Mouse (Mus musculus): ENCODE data around the gene Mex3d. TPM values are rescaled to one million over a fixed set of nuclear protein-coding genes. Genes with fewer than 3 reads are reported as not detected.

Mex3d gene
- polyA plus RNA-seq, 1 experiment = 7.9 TPM

GRCm38 (mm10) chr10:80342305-80342748 is 45.1 kb downstream of the Mex3d start:
- DNase-seq = no peak
- Histone ChIP-seq H3K27me3 (replicated peaks; ENCODE audit: control insufficient read depth, insufficient read depth, low read length) (no peaks in the 10 kb centered on the region), H3K4me1 (ENCODE audit: control insufficient read depth, insufficient read depth, low read length) (peaks cover 11% of the 10 kb centered on the region), H3K27ac (ENCODE audit: insufficient read depth, low read depth, low read length) (no peak overlapping the region), H3K4me3 (ENCODE audit: insufficient read depth, low read depth, low read length) (no peak overlapping the region), H3K36me3 (ENCODE audit: control insufficient read depth, insufficient read depth, low read length) (no peaks in the 10 kb centered on the region)
- WGBS = 4% methylated on average over 26 of the region's 26 CpGs
- TF ChIP-seq POLR2A (IDR thresholded peaks at IDR 0.05; ENCODE audit: low read depth, low read length) = no peak
- no peak for TF ChIP-seq CTCF (conservative IDR thresholded peaks at IDR 0.05; ENCODE audit: insufficient read depth, insufficient read length, low read depth, low read length)

- WGBS = 11% methylated on average over 47 of the region's 47 CpGs
- DNase-seq = no peak
- H3K4me3 ChIP-seq (ENCODE audit: insufficient read depth, low read depth, low read length) = no peak overlapping the region
- H3K27me3 ChIP-seq (replicated peaks; ENCODE audit: control insufficient read depth, insufficient read depth, low read length) = no peaks in the 10 kb centered on the region
- H3K36me3 ChIP-seq (ENCODE audit: control insufficient read depth, insufficient read depth, low read length) = no peaks in the 10 kb centered on the region
- no peak overlapping the region for H3K27ac ChIP-seq (ENCODE audit: insufficient read depth, low read depth, low read length)
- TF ChIP-seq CTCF (conservative IDR thresholded peaks at IDR 0.05; ENCODE audit: insufficient read depth, insufficient read length, low read depth, low read length) (no peak), POLR2A (IDR thresholded peaks at IDR 0.05; ENCODE audit: low read depth, low read length) (no peak)
- H3K4me1 ChIP-seq (ENCODE audit: control insufficient read depth, insufficient read depth, low read length) = peaks cover 11% of the 10 kb centered on the region
Measured at GRCm38 (mm10) chr10:80341491-80342304, 45.8 kb downstream of the Mex3d start.

GRCm38 (mm10) chr10:80341026-80341425 is 46.4 kb downstream of the Mex3d start:
- Histone ChIP-seq H3K27me3 (replicated peaks; ENCODE audit: control insufficient read depth, insufficient read depth, low read length) (no peaks in the 10 kb centered on the region), H3K4me1 (ENCODE audit: control insufficient read depth, insufficient read depth, low read length) (peaks cover 11% of the 10 kb centered on the region)
- 40% methylated on average over 21 of the region's 21 CpGs for WGBS

GRCm38 (mm10) chr10:80339941-80340750 is 47.3 kb downstream of the Mex3d start:
- WGBS = 20% methylated on average over 19 of the region's 19 CpGs
- Histone ChIP-seq H3K36me3 (ENCODE audit: control insufficient read depth, insufficient read depth, low read length) (no peaks in the 10 kb centered on the region), H3K4me3 (ENCODE audit: insufficient read depth, low read depth, low read length) (no peak overlapping the region)

More at GRCm38 (mm10) chr10:80341026-80341425, 46.4 kb downstream of the Mex3d start:
- TF ChIP-seq CTCF (conservative IDR thresholded peaks at IDR 0.05; ENCODE audit: insufficient read depth, insufficient read length, low read depth, low read length) = no peak
- no peaks in the 10 kb centered on the region for H3K36me3 ChIP-seq (ENCODE audit: control insufficient read depth, insufficient read depth, low read length)
- H3K4me3 ChIP-seq (ENCODE audit: insufficient read depth, low read depth, low read length) = no peak overlapping the region
- no peak for DNase-seq
- no peak overlapping the region for H3K27ac ChIP-seq (ENCODE audit: insufficient read depth, low read depth, low read length)

GRCm38 (mm10) chr10:80336263-80336662 is 51.2 kb downstream of the Mex3d start:
- TF ChIP-seq CTCF (conservative IDR thresholded peaks at IDR 0.05; ENCODE audit: insufficient read depth, insufficient read length, low read depth, low read length) (no peak), POLR2A (IDR thresholded peaks at IDR 0.05; ENCODE audit: low read depth, low read length) (no peak)
- no peaks in the 10 kb centered on the region for H3K4me1 ChIP-seq (ENCODE audit: control insufficient read depth, insufficient read depth, low read length)
- 87% methylated on average over 12 of the region's 12 CpGs for WGBS

More at GRCm38 (mm10) chr10:80339941-80340750, 47.3 kb downstream of the Mex3d start:
- H3K27ac ChIP-seq (ENCODE audit: insufficient read depth, low read depth, low read length) = no peak overlapping the region
- peaks cover 11% of the 10 kb centered on the region for H3K4me1 ChIP-seq (ENCODE audit: control insufficient read depth, insufficient read depth, low read length)
- DNase-seq = peak; percentile 85
- TF ChIP-seq CTCF (conservative IDR thresholded peaks at IDR 0.05; ENCODE audit: insufficient read depth, insufficient read length, low read depth, low read length) = peak; percentile 86
- no peak for TF ChIP-seq POLR2A (IDR thresholded peaks at IDR 0.05; ENCODE audit: low read depth, low read length)
- H3K27me3 ChIP-seq (replicated peaks; ENCODE audit: control insufficient read depth, insufficient read depth, low read length) = no peaks in the 10 kb centered on the region

GRCm38 (mm10) chr10:80332525-80332989 is 54.9 kb downstream of the Mex3d start:
- no peak overlapping the region for H3K27ac ChIP-seq (ENCODE audit: insufficient read depth, low read depth, low read length)
- no peaks in the 10 kb centered on the region for H3K27me3 ChIP-seq (replicated peaks; ENCODE audit: control insufficient read depth, insufficient read depth, low read length)
- no peak overlapping the region for H3K4me3 ChIP-seq (ENCODE audit: insufficient read depth, low read depth, low read length)
- no peaks in the 10 kb centered on the region for H3K36me3 ChIP-seq (ENCODE audit: control insufficient read depth, insufficient read depth, low read length)
- H3K4me1 ChIP-seq (ENCODE audit: control insufficient read depth, insufficient read depth, low read length) = peaks cover 5% of the 10 kb centered on the region; the same call in 1 of the 2 replicates
- TF ChIP-seq CTCF (conservative IDR thresholded peaks at IDR 0.05; ENCODE audit: insufficient read depth, insufficient read length, low read depth, low read length) = no peak
- no peak for TF ChIP-seq POLR2A (IDR thresholded peaks at IDR 0.05; ENCODE audit: low read depth, low read length)
- whole genome bisulfite sequencing = 81% methylated on average over 5 of the region's 5 CpGs
- no peak for DNase-seq

More at GRCm38 (mm10) chr10:80336263-80336662, 51.2 kb downstream of the Mex3d start:
- Histone ChIP-seq H3K36me3 (ENCODE audit: control insufficient read depth, insufficient read depth, low read length) (no peaks in the 10 kb centered on the region), H3K27me3 (replicated peaks; ENCODE audit: control insufficient read depth, insufficient read depth, low read length) (no peaks in the 10 kb centered on the region), H3K4me3 (ENCODE audit: insufficient read depth, low read depth, low read length) (no peak overlapping the region), H3K27ac (ENCODE audit: insufficient read depth, low read depth, low read length) (no peak overlapping the region)
- DNase-seq = no peak
